Mouse (Mus musculus): ENCODE measurements around the gene Shc2. TPM values are rescaled to one million over a fixed set of nuclear protein-coding genes. Genes with fewer than 3 reads are reported as not detected.

Gene Shc2
- polyA plus RNA-seq, 1 experiment = 15.0 TPM

- TF ChIP-seq CTCF (IDR thresholded peaks at IDR 0.05; ENCODE audit: borderline replicate concordance, insufficient read depth, low read length) (no peak), POLR2A (IDR thresholded peaks at IDR 0.05; ENCODE audit: low read depth, low read length) (no peak)
- Histone ChIP-seq H3K27ac (ENCODE audit: insufficient read depth, low read length) (no peak overlapping the region), H3K4me3 (ENCODE audit: insufficient read depth, low read length) (no peak overlapping the region), H3K4me1 (ENCODE audit: control insufficient read depth, insufficient read depth, low read length) (no peaks in the 10 kb centered on the region)
Observed at GRCm38 (mm10) chr10:79597936-79598230, 39.8 kb downstream of the Shc2 start.

GRCm38 (mm10) chr10:79597051-79597935 lies 40.4 kb downstream of the Shc2 start:
- Histone ChIP-seq H3K4me3 (ENCODE audit: insufficient read depth, low read length) (no peak overlapping the region), H3K27ac (ENCODE audit: insufficient read depth, low read length) (no peak overlapping the region), H3K4me1 (ENCODE audit: control insufficient read depth, insufficient read depth, low read length) (no peaks in the 10 kb centered on the region)
- TF ChIP-seq CTCF (IDR thresholded peaks at IDR 0.05; ENCODE audit: borderline replicate concordance, insufficient read depth, low read length) (no peak), POLR2A (IDR thresholded peaks at IDR 0.05; ENCODE audit: low read depth, low read length) (no peak)

DNA sequence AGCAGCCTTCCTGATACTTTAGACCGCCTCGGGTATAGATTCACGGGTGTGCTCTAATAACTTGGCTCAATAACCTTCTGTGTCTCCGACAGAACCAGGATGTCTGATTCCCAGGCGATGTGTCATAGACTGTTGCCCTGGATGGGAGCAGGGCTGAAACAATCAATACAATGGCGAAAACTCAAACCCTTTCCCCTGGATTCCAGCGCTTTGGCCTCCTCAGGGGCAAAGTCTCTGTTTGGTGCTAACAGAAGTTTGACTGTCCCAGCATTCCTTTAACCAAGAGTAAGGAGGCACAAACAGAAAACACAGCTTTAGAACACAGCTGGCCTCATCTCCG lies 42.2 kb downstream of the Shc2 start:
- Histone ChIP-seq H3K4me3 (ENCODE audit: insufficient read depth, low read length) (no peak overlapping the region), H3K4me1 (ENCODE audit: control insufficient read depth, insufficient read depth, low read length) (no peaks in the 10 kb centered on the region)
- no peak for TF ChIP-seq POLR2A (IDR thresholded peaks at IDR 0.05; ENCODE audit: low read depth, low read length)
- no peak for TF ChIP-seq CTCF (IDR thresholded peaks at IDR 0.05; ENCODE audit: borderline replicate concordance, insufficient read depth, low read length)

DNA sequence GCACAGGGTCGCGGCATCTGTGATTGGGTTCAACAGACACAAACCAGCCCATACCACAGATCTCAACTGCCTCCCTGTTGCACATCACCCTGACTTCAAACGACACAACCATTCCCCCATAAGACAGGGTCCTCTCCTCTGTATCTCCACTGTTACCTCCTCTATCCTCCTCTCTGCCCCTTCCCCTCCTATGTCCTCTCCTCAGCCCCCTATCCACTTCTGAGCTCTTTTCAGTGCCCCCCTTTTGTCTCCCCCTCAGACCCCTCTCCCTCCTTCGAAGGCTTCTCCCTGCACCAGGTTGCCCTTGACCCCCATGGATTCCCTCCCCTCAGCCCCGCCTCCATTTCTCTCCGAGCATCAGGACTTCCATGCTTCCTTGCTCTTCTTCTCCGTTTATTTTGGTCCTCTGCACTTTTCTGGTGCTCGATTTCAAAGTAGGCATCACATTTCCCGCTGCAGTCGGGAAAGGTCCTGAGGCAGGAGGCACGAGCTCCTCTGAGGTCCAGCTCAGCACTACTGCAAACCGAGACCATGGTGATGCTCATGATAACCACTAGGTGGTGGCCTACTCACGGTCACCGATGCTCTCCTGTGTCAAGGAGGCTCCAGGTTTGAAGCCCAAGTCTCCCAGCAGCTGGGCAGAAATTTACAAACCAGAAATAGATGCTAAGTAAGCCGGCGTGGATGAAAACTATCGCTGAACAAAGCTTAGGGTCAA lies 42.7 kb downstream of the Shc2 start:
- Histone ChIP-seq H3K4me1 (ENCODE audit: control insufficient read depth, insufficient read depth, low read length) (no peaks in the 10 kb centered on the region), H3K27ac (ENCODE audit: insufficient read depth, low read length) (no peak overlapping the region), H3K4me3 (ENCODE audit: insufficient read depth, low read length) (no peak overlapping the region)
- TF ChIP-seq CTCF (IDR thresholded peaks at IDR 0.05; ENCODE audit: borderline replicate concordance, insufficient read depth, low read length) (peak; percentile 98), POLR2A (IDR thresholded peaks at IDR 0.05; ENCODE audit: low read depth, low read length) (no peak)

More for the DNA sequence above, 42.2 kb downstream of the Shc2 start:
- no peak overlapping the region for H3K27ac ChIP-seq (ENCODE audit: insufficient read depth, low read length)

GRCm38 (mm10) chr10:79594111-79594510 lies 43.6 kb downstream of the Shc2 start:
- Histone ChIP-seq H3K27ac (ENCODE audit: insufficient read depth, low read length) (no peak overlapping the region), H3K4me3 (ENCODE audit: insufficient read depth, low read length) (no peak overlapping the region), H3K4me1 (ENCODE audit: control insufficient read depth, insufficient read depth, low read length) (no peaks in the 10 kb centered on the region)
- TF ChIP-seq POLR2A (IDR thresholded peaks at IDR 0.05; ENCODE audit: low read depth, low read length) (no peak), CTCF (IDR thresholded peaks at IDR 0.05; ENCODE audit: borderline replicate concordance, insufficient read depth, low read length) (no peak)

DNA sequence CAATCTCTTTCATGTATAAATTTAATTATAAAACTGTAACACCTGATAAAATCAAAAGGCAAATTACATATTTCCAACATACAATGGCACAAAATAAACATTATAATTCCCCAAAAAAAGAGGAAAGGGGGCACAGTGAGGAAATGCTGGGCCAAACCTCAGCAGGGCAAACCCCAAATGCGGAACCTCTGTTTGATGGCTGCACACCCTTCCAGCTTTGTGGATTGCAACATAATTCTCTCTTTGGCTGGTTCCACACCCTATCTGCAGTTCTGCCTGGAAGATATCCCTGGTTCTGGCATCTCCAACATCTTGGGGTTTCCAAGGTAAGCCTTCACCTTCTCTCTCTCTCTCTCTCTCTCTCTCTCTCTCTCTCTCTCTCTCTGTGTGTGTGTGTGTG lies 47.0 kb downstream of the Shc2 start:
- Histone ChIP-seq H3K4me3 (ENCODE audit: insufficient read depth, low read length) (no peak overlapping the region), H3K4me1 (ENCODE audit: control insufficient read depth, insufficient read depth, low read length) (no peaks in the 10 kb centered on the region), H3K27ac (ENCODE audit: insufficient read depth, low read length) (no peak overlapping the region)
- no peak for TF ChIP-seq POLR2A (IDR thresholded peaks at IDR 0.05; ENCODE audit: low read depth, low read length)
- no peak for TF ChIP-seq CTCF (IDR thresholded peaks at IDR 0.05; ENCODE audit: borderline replicate concordance, insufficient read depth, low read length)

DNA sequence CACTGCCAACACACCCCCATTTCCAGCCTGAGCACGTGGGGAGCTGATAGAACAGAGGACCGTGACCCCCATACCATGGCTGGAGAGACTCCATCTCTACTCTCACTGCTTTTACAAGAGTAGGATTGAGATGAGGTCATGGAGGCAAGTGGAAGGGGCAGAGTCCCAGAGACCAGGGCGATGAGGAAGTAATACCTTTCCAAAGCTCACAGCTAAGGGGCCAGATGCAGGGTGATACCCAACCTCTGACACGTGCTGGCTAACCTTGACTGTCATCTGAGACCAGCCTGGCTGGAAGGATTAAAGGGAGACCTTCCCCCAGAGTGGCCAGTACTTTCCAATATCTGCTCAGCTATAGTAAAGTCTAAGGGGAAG lies 50.0 kb downstream of the Shc2 start:
- no peak overlapping the region for H3K27ac ChIP-seq (ENCODE audit: insufficient read depth, low read length)
- no peak for TF ChIP-seq CTCF (IDR thresholded peaks at IDR 0.05; ENCODE audit: borderline replicate concordance, insufficient read depth, low read length)
- no peak for TF ChIP-seq POLR2A (IDR thresholded peaks at IDR 0.05; ENCODE audit: low read depth, low read length)
- no peak overlapping the region for H3K4me3 ChIP-seq (ENCODE audit: insufficient read depth, low read length)
- no peaks in the 10 kb centered on the region for H3K4me1 ChIP-seq (ENCODE audit: control insufficient read depth, insufficient read depth, low read length)

- Histone ChIP-seq H3K4me1 (ENCODE audit: control insufficient read depth, insufficient read depth, low read length) (no peaks in the 10 kb centered on the region), H3K27ac (ENCODE audit: insufficient read depth, low read length) (no peak within 1 kb of the TSS), H3K4me3 (ENCODE audit: insufficient read depth, low read length) (no peak within 1 kb of the TSS)
- TF ChIP-seq POLR2A (IDR thresholded peaks at IDR 0.05; ENCODE audit: low read depth, low read length) (no peak), CTCF (IDR thresholded peaks at IDR 0.05; ENCODE audit: borderline replicate concordance, insufficient read depth, low read length) (no peak)
Observed at GRCm38 (mm10) chr10:79587061-79587751, 50.5 kb downstream of the Shc2 start, which contains the start of gene Theg. TSS of gene Theg (minus strand) at chr10:79587331.

GRCm38 (mm10) chr10:79586243-79586642 lies 51.5 kb downstream of the Shc2 start:
- H3K27ac ChIP-seq (ENCODE audit: insufficient read depth, low read length) = no peak overlapping the region

More at GRCm38 (mm10) chr10:79586243-79586642, 51.5 kb downstream of the Shc2 start:
- TF ChIP-seq POLR2A (IDR thresholded peaks at IDR 0.05; ENCODE audit: low read depth, low read length) (no peak), CTCF (IDR thresholded peaks at IDR 0.05; ENCODE audit: borderline replicate concordance, insufficient read depth, low read length) (no peak)
- no peak overlapping the region for H3K4me3 ChIP-seq (ENCODE audit: insufficient read depth, low read length)
- no peaks in the 10 kb centered on the region for H3K4me1 ChIP-seq (ENCODE audit: control insufficient read depth, insufficient read depth, low read length)

Measured in embryonic fibroblast, embryonic 13.5 days (primary cell).